Mouse (Mus musculus): ENCODE measurements around the gene Lzts2.
"Not testable (repeated sequence)": the region's sequence is repeated elsewhere in the genome, so short reads cannot be mapped to it uniquely, and the experiment has no call there.

Lzts2 gene

GRCm38 (mm10) chr19:45026958-45027670 is 12.9 kb downstream of the Lzts2 start:
- no peak for DNase-seq

- no peak for DNase-seq
These were observed 13.6 kb downstream of the Lzts2 start for GRCm38 (mm10) chr19:45027848-45028247.

- no peak for DNase-seq
These were observed 14.5 kb downstream of the Lzts2 start for GRCm38 (mm10) chr19:45028746-45029145.

GRCm38 (mm10) chr19:45029571-45029970 is 15.4 kb downstream of the Lzts2 start:
- DNase-seq = no peak

GRCm38 (mm10) chr19:45030111-45030510 is 15.9 kb downstream of the Lzts2 start:
- peak; percentile 62 to 87 for DNase-seq

- peak; percentile 89 to 91 for DNase-seq
These were observed 16.8 kb downstream of the Lzts2 start for GRCm38 (mm10) chr19:45030746-45031693.

- DNase-seq = peak; percentile 81 to 87
These were observed 17.6 kb downstream of the Lzts2 start for GRCm38 (mm10) chr19:45031780-45032179.

GRCm38 (mm10) chr19:45032570-45033332 is 18.5 kb downstream of the Lzts2 start:
- DNase-seq = peak in 1 of 2 experiments; percentile 49

DNA sequence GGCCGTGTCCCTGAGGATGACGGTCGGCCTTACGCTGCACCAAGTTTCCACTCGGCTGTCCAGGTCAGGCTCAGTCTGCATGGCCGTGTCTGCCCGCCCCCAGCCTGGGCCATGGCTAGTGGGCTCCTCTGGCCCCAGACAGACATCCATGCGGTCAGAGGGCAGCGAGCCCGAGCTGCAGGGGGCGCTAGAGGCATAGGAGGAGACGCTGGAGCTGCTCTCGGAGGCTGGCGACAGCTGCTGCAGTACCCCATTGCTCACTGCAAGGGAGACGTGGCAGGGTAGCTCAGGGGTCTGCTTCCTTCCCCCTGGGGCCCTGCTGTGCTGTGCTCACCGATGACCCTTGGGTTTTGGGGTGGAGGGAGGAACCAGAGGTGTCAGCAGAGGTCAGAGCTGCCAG is 22.7 kb downstream of the Lzts2 start:
- peak in 1 of 2 experiments; percentile 81 for DNase-seq

- not testable (repeated sequence) for DNase-seq
These were observed 24.0 kb downstream of the Lzts2 start for GRCm38 (mm10) chr19:45038198-45038597.

GRCm38 (mm10) chr19:45040214-45040613 is 26.0 kb downstream of the Lzts2 start:
- DNase-seq = no peak

GRCm38 (mm10) chr19:45044389-45044927 is 30.2 kb downstream of the Lzts2 start:
- no peak for DNase-seq

- no peak for DNase-seq
These were observed 31.0 kb downstream of the Lzts2 start for GRCm38 (mm10) chr19:45045236-45045635.

DNA sequence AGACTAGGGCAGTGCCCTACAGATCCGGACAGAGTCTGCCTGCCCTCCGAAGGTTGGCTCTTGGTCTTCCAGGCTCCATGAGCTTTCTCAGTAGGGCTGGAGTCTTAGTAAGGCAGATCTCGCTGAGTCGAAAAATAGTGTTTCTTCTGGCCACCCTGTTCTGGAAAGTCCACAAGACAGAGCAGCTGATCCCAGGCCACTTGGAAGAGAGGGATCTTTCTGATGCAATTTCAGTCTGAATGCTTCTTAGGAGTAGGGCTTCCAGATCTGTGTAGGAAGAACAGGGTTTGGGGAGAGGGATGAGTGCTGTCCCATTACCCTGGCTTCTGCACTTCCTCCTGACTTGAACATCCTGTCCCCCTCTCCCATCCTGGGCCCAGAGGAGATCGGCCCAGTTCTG is 31.4 kb downstream of the Lzts2 start, which contains the start of gene Pdzd7:
Gene Pdzd7 (minus strand): TSS at position 67 of the 400 bp plus-strand sequence.
- DNase-seq = no peak

- peak; percentile 93 to 94 for DNase-seq
These were observed 32.5 kb downstream of the Lzts2 start for GRCm38 (mm10) chr19:45046523-45047321.

DNA sequence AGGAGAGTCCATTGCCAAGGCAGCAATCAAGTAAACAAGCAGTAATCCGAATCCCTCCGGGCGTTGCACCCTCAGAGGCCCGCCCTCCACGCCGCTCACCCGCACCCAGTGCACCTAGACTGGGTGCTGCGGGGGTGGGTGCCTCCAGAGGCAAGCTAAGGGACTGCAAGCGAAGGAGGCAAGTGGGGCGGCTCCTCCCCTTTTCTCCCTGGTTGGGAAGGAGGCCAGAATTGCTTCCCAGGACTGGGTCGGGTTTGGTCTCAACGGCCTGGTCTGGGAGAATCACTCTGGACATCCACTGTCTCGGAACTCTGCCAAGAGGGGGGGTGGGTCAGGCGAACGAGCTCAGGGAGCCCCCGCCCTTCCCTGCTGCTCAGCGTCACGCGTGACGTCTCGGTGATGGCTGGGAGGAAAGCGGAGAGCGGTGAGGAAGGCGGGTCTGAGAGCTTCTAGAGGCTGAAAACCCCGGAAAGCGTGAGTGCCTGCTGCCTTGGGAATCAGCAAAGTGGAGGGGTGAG is 33.3 kb downstream of the Lzts2 start, which contains the start of gene Sfxn3:
Gene Sfxn3 (plus strand): TSS at position 87 of the 518 bp plus-strand sequence.
- peak; percentile 95 to 96 for DNase-seq

GRCm38 (mm10) chr19:45047935-45048643 is 33.9 kb downstream of the Lzts2 start:
- DNase-seq = peak; percentile 51 to 57

DNA sequence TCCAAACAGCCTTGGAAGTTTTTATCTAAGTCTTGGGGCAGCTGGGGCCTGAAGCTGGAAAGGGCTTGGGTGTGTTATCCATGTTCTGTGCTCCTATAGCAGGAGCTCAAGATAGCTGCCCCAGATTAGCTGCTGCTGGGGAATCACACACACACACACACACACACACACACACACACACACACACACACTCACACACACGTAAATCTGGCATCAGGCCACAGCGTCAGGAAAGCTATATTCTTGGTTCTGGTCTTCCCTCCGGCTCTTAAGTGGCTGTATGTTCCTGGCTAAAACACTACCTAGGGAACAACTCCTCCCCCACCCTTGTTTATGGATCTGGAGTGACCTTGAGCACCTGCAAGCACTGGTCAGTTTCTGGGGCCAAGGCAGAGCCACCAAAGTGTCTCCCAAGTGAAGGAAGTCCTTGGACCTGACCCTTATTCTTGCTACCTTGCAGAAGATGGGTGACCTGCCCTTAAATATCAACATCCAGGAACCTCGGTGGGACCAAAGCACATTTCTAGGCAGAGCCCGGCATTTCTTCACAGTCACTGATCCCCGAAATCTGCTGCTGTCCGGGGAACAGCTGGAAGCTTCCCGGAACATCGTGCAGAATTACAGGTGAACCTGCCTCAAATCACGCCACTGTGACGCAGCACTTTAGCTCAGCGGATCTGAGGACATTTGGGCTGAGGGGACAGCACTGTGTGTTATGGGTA is 34.6 kb downstream of the Lzts2 start:
- peak in 1 of 2 experiments; percentile 43 for DNase-seq

DNA sequence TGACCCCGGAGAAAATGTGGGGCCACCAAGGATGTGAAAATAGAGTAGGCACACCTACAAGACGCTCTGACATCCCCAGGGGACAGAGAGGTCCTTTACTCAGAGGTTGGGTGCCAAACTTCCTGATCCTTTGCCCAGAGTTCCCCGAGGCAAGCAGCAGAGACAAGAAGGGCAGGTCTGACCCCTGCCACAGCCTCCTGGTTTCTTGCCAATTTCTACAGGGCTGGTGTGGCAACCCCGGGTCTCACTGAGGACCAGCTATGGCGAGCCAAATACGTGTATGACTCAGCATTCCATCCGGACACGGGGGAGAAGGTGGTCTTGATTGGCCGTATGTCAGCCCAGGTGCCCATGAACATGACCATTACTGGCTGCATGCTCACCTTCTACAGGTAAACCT is 35.3 kb downstream of the Lzts2 start:
- no peak for DNase-seq

- no peak for DNase-seq
These were observed 39.2 kb downstream of the Lzts2 start for GRCm38 (mm10) chr19:45053451-45053850.

Data from kidney, postnatal 36 days (tissue).